Mouse (Mus musculus): Measurements from ENCODE around the gene Fance. TPM values are rescaled to one million over a fixed set of nuclear protein-coding genes. Genes with fewer than 3 reads are reported as not detected.

Fance gene
- polyA plus RNA-seq (2015; fragmentation: Nextera tagmentation; extraction: Ambion mirVana), result 18.4 and 18.5 TPM in 2 replicates

GRCm38 (mm10) chr17:28313212-28313879, at the start of gene Fance:
Fance (plus strand) TSS chr17:28313519.

DNA sequence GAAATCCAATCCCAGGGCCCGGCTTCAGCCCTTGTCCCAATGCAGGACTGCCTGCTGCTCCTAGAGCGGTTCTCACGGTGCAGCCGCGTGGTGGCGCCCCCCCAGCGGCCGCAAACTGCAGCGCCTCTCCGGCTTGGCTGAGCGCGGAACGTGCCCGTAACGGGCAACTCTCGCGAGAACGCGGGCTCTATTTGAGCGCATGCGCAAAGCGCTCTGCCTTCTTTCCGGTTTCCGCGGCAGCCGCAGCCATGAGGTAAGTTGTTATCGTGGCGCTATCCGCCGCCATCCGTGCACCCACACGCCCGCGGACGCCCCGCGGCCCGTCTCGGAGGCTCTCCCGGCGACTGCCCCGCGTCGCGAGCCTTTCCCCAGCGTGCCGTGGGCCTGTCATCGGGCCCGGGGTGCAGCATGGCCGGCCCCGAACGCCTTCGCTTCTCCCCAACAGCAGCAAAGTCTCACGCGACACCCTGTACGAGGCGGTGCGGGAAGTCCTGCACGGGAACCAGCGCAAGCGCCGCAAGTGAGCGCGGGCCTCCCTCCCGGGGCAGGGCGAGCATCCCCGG, 15.1 kb downstream of the Fance start, which contains the start of gene Rpl10a:
Gene Rpl10a, plus strand, starts transcription at position 106 of the 563 bp plus-strand sequence.

GRCm38 (mm10) chr17:28350466-28351352, 37.4 kb downstream of the Fance start, which contains the start of gene Tead3:
Tead3 (minus strand) TSS chr17:28350817.

GRCm38 (mm10) chr17:28365122-28365521, 51.8 kb downstream of the Fance start, which contains the start of gene Tulp1:
Tulp1 (minus strand) TSS chr17:28365222.

Other genes starting within 250 kb of the Fance start
- 0.46 and 0.73 TPM in 2 replicates for gene Tcp11, start 232.9 kb upstream of the Fance start, polyA plus RNA-seq (2015; fragmentation: Nextera tagmentation; extraction: Ambion mirVana)
- gene Scube3, start 171.4 kb upstream of the Fance start, polyA plus RNA-seq (2015; fragmentation: Nextera tagmentation; extraction: Ambion mirVana), result 0.65 and 0.74 TPM in 2 replicates
- 16.8 and 19.2 TPM in 2 replicates for gene Zfp523, start 136.4 kb upstream of the Fance start, polyA plus RNA-seq (2015; fragmentation: Nextera tagmentation; extraction: Ambion mirVana)
- 2.8 and 4.4 TPM in 2 replicates for gene Def6, start 105.7 kb upstream of the Fance start, polyA plus RNA-seq (2015; fragmentation: Nextera tagmentation; extraction: Ambion mirVana)
- 1.9 TPM in 2 replicates for gene Ppard, start 80.8 kb upstream of the Fance start, polyA plus RNA-seq (2015; fragmentation: Nextera tagmentation; extraction: Ambion mirVana)
- gene Rpl10a, start 15.0 kb downstream of the Fance start, polyA plus RNA-seq (2015; fragmentation: Nextera tagmentation; extraction: Ambion mirVana), result 337 and 400 TPM in 2 replicates
- gene Tead3, start 37.3 kb downstream of the Fance start, polyA plus RNA-seq (2015; fragmentation: Nextera tagmentation; extraction: Ambion mirVana), result 3.5 and 3.6 TPM in 2 replicates
- 0.56 and 0.71 TPM in 2 replicates for gene Tulp1, start 51.7 kb downstream of the Fance start, polyA plus RNA-seq (2015; fragmentation: Nextera tagmentation; extraction: Ambion mirVana)
- 6.8 and 9.6 TPM in 2 replicates for gene Fkbp5, start 204.0 kb downstream of the Fance start, polyA plus RNA-seq (2015; fragmentation: Nextera tagmentation; extraction: Ambion mirVana)
- gene Armc12, start 217.3 kb downstream of the Fance start, polyA plus RNA-seq (2015; fragmentation: Nextera tagmentation; extraction: Ambion mirVana), result not detected in 2 replicates
- not detected in 2 replicates for gene Clpsl2, start 235.9 kb downstream of the Fance start, polyA plus RNA-seq (2015; fragmentation: Nextera tagmentation; extraction: Ambion mirVana)
- not detected in 2 replicates for gene Clps, start 247.2 kb downstream of the Fance start, polyA plus RNA-seq (2015; fragmentation: Nextera tagmentation; extraction: Ambion mirVana)

Data from skeletal muscle tissue, postnatal 0 days (tissue).